In genomic region chr4:125850300-125850699, GRCm38 (mm10) we compare ENCODE assay signal across 8 mouse cellular contexts.
DNase-seq lines count a peak whose midpoint lies in the region; ATAC-seq and TF ChIP-seq lines count a peak whose summit lies in the region.

No protein-coding gene starts in this region.

- no peaks in the 10 kb centered on the region for H3K36me3 ChIP-seq in hindbrain, embryonic 10.5 days
- no peaks in the 10 kb centered on the region for H3K36me3 ChIP-seq in hindbrain, embryonic 13.5 days
- no peaks in the 10 kb centered on the region for H3K36me3 ChIP-seq in ES-Bruce4 (ENCODE audit: control insufficient read depth, insufficient read depth, low read length, poor library complexity, severe bottlenecking)

- no peak for TF ChIP-seq EP300 in ES-Bruce4 (IDR thresholded peaks at IDR 0.05; ENCODE audit: insufficient read depth, low read depth, low read length)

- peak; percentile 59 for TF ChIP-seq CTCF in ES-Bruce4 (IDR thresholded peaks at IDR 0.05; ENCODE audit: low read depth, low read length)
- TF ChIP-seq CTCF in bone marrow, adult 2 months (IDR thresholded peaks at IDR 0.05; ENCODE audit: control insufficient read depth, insufficient read depth, low read length), result peak; percentile 42

- H3K9ac ChIP-seq in hindbrain, embryonic 13.5 days, result no peak overlapping the region
- H3K9ac ChIP-seq in ES-Bruce4 (ENCODE audit: low read depth, poor library complexity, severe bottlenecking), result no peak overlapping the region

- ATAC-seq in hindbrain, embryonic 13.5 days (ENCODE audit: low FRiP score), result no peak

- H3K9me3 ChIP-seq in hindbrain, embryonic 10.5 days, result no peaks in the 10 kb centered on the region
- no peaks in the 10 kb centered on the region for H3K9me3 ChIP-seq in hindbrain, embryonic 13.5 days
- no peaks in the 10 kb centered on the region for H3K9me3 ChIP-seq in ES-Bruce4 (replicated peaks; ENCODE audit: control insufficient read depth, insufficient read depth, low read length, poor library complexity, severe bottlenecking)

- intact Hi-C loops in left cerebral cortex, postnatal 14 days (cut with DNase I), result no loop called here

- no peak overlapping the region for H3K4me2 ChIP-seq in hindbrain, embryonic 13.5 days

- WGBS in hindbrain, embryonic 10.5 days, result 10% methylated on average over 4 of the region's 4 CpGs
- 7% methylated on average over 4 of the region's 4 CpGs for WGBS in hindbrain, embryonic 13.5 days
- 4% methylated on average over 4 of the region's 4 CpGs for WGBS in bone marrow, adult 2 months

- H3K4me3 ChIP-seq in hindbrain, embryonic 10.5 days, result no peak overlapping the region
- no peak overlapping the region for H3K4me3 ChIP-seq in hindbrain, embryonic 13.5 days
- H3K4me3 ChIP-seq in ES-Bruce4 (ENCODE audit: low read depth, low read length), result no peak overlapping the region
- H3K4me3 ChIP-seq in bone marrow, adult 2 months (replicated peaks; ENCODE audit: control insufficient read depth, low read depth, low read length), result no peak overlapping the region

- DNase-seq in hindbrain, embryonic 10.5 days (ENCODE audit: low spot score), result peak; percentile 59
- DNase-seq in frontal cortex, postnatal 25 days (ENCODE audit: low spot score in 2 of 2), result peak; percentile 27 to 52
- peak; percentile 33 to 69 for DNase-seq in left cerebral cortex, postnatal 14 days (ENCODE audit: low spot score in 2 of 2)
- DNase-seq in ovary, postnatal 36 days (ENCODE audit: low spot score), result peak; percentile 45
- peak; percentile 33 to 43 for DNase-seq in urinary bladder, postnatal 36 days (ENCODE audit: low spot score in 2 of 2)

- H3K27me3 ChIP-seq in hindbrain, embryonic 10.5 days (ENCODE audit: insufficient read depth, poor library complexity, severe bottlenecking), result peaks cover 4% of the 10 kb centered on the region; the same call in 1 of the 2 replicates
- H3K27me3 ChIP-seq in hindbrain, embryonic 13.5 days, result no peaks in the 10 kb centered on the region
- H3K27me3 ChIP-seq in ES-Bruce4 (ENCODE audit: control insufficient read depth, insufficient read depth, low read length, poor library complexity, severe bottlenecking), result no peaks in the 10 kb centered on the region

- peaks cover 19% of the 10 kb centered on the region for H3K4me1 ChIP-seq in hindbrain, embryonic 10.5 days (replicated peaks)
- peaks cover 16% of the 10 kb centered on the region for H3K4me1 ChIP-seq in hindbrain, embryonic 13.5 days (replicated peaks)
- H3K4me1 ChIP-seq in ES-Bruce4 (ENCODE audit: control insufficient read depth, insufficient read depth, low read length), result no peaks in the 10 kb centered on the region
- no peaks in the 10 kb centered on the region for H3K4me1 ChIP-seq in bone marrow, adult 2 months (ENCODE audit: control insufficient read depth, insufficient read depth, low read length)

- no peak overlapping the region for H3K27ac ChIP-seq in hindbrain, embryonic 10.5 days
- no peak overlapping the region for H3K27ac ChIP-seq in hindbrain, embryonic 13.5 days
- H3K27ac ChIP-seq in ES-Bruce4 (ENCODE audit: insufficient read depth, low read length), result no peak overlapping the region
- no peak overlapping the region for H3K27ac ChIP-seq in bone marrow, adult 2 months (ENCODE audit: control insufficient read depth, insufficient read depth, low read depth, low read length, poor library complexity)

- TF ChIP-seq POLR2A in ES-Bruce4 (IDR thresholded peaks at IDR 0.05; ENCODE audit: insufficient read depth, low read length), result no peak
- no peak for TF ChIP-seq POLR2A in bone marrow, adult 2 months (IDR thresholded peaks at IDR 0.05; ENCODE audit: borderline replicate concordance, control insufficient read depth, low read depth, low read length)
